Mouse (Mus musculus) G1E-ER4 (cell line): ENCODE data around the gene Ttll9. TPM values are rescaled to one million over a fixed set of nuclear protein-coding genes. Genes with fewer than 3 reads are reported as not detected.

Experiments
- GATA1 ChIP-seq: IDR thresholded peaks from one replicate; pipeline ENCODE4 v1.8.0; 2012; ENCODE audit warnings: low read length, inconsistent platforms
- polyA plus RNA-seq: library from polyadenylated mRNA; stranded (reverse); fragments of >175 nt; gene quantifications from 2 replicates; pipeline ENCODE4 v1.2.3, GENCODE M21; 2012

The Ttll9 gene
- polyA plus RNA-seq, 1 experiment: not detected

DNA sequence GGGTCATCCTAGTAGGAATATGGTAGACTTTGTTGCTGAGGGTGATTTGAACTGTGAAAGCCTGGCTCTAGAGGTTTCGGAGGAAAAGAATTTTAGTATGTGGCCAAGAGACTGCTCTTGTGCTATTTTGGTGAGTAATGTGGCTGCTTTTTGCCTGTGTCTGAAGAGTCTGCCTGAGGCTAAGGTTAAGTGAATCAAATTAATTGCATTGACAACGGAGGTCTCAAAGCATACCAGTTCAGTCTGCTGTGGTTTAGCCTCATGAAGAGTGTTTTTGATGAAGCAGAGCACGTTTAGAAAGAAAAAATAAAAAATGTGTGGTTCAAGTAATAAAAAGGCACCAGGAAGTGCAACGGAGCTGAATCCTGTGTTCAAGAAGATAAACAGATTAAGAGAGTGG is 3.3 kb downstream of the Ttll9 start:
- no peak for TF ChIP-seq GATA1

DNA sequence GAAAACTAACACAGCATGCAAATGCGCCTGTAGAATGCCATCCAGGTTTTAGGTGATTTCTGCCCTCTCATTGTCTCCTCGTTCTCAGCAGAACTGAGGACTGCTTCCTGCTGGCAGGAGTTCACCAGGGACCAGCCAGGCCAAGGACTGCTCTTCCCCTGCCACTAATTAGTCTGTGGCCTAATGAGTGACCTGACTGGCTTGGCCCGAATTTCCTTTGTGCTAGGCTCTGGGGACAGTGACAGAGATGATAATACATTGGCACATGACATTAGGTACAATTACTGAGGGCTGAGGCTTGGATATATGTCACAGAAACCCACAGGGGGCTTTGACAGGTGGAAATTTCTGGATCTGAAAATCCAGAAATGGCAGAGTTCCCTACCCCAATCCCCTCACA is 14.7 kb downstream of the Ttll9 start:
- no peak for TF ChIP-seq GATA1

DNA sequence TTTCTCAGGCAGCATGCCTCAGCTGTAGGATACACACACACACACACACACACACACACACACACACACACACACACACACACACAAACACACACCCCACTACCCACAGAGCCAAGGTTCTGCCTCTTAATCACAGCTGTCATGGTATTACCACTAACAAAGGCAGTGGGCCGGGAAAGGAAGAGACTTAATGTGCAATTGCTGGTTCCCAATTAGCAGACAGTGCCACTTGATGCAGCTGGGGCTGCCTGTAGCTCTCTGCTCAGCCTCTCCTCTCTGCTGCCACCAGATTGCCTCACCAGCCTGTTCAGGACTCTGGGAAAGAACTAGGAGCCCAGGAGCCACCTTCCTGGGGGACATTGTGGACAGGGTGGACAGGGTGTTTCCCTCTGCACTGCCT is 23.3 kb downstream of the Ttll9 start:
- TF ChIP-seq GATA1: no peak

DNA sequence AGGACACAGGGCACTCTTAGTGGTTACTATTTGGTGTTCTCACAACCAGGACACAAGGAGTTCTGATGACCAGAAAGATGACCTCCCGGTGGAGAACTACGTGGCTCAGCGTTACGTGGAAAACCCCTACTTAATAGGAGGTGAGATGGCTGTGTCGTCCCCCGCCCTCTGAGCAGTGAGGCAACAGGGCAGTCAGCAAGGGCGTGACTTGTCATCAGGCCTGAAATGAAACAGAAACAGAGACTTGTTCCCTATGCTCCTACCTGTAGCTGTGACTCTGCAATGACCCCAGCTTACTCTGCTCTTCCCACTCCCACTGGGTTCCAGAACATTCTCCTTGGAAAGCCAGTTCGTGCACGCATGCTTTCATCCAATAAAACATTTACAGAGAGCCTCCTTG is 29.2 kb downstream of the Ttll9 start:
- no peak for TF ChIP-seq GATA1

DNA sequence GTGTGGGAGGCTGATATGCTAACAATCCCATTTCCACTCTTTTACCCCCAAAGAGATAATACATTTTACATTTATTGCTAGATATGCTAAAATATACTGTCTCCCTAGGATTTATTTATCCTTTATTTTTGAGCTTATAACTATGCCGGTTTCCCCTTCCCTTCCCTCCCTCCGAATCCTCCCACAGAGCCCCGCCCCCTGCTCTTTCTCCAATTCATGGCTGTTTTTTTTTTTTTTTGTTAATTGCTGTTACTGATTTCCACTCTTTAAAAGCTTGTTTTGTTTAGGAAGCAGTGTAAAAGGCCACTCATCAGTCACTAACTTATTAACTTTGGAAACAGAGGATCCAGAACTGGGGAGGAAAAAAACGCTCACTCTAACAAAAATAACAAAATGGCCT is 34.8 kb downstream of the Ttll9 start:
- TF ChIP-seq GATA1: no peak

GRCm38 (mm10) chr2:153002492-153003248 is 40.4 kb downstream of the Ttll9 start:
- no peak for TF ChIP-seq GATA1

DNA sequence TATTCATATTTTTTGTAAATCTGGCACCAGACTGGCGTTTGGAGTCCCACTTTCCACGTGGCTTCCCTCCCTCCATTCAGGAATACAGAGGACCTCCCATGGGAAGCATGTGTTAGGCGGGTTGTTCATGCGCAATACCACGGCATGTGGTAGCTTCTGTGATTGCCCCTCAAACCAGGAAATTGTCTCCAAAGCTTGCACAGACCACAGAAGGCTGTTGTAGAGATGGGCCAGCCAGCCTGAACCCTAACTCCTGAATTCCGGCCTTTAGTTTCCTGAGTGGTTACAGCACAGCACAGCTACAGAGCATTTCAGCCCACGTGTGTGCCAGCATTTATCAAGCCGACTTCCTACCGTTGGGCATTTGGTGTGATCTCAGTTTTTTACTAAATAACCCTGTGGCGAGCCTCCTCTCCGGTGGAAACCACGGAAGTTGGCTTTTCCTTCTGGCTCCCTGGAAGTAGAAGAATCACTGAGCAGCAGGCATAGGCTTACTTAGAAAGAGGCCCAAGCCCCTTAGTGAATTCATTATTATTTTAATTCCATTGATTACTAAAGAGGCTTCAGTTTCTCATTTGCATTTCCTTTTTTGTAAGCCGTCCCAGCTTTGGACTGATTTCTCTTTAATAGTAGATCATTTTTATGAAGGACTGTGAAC is 41.5 kb downstream of the Ttll9 start:
- no peak for TF ChIP-seq GATA1

- no peak for TF ChIP-seq GATA1
Observed at GRCm38 (mm10) chr2:153005981-153006380, 43.7 kb downstream of the Ttll9 start.

GRCm38 (mm10) chr2:153009192-153009973 is 47.1 kb downstream of the Ttll9 start:
- no peak for TF ChIP-seq GATA1

DNA sequence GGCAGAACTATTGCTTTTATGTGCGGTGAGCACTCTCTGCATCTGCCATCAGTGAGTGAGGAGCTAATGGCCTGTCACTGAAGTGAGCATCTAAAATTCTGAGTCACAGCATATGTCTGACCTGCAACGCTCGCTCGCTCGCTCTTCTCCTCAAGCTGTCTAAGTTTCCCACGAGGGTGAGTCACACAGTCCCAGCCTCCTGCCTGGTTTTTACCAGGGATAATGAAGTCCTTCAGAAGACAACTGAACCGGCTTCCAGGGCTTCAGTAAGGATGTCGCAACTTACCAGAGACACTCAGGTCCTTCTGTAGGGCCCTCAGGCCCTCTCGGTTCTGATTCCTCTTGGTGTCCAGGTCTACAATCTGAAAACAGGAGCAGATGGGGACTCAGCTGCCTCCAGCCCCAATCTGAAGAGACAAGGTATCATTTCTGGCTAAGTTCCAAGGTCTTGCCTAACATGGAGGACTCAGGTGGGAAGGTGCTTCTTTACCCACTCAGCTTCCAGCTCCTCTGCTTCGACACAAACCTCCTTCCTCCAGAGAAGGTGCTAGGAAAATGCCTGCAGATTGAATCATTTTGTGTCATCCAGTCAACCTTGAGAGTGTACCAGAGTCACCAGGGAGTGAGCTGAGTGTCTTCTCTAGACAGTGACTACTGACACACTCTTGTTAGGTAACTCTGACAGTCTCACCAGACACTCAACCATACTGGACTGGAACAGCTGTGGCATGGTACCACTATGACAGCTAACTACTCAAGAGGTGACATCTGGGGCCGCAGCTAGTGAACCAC is 51.6 kb downstream of the Ttll9 start:
- TF ChIP-seq GATA1: no peak

DNA sequence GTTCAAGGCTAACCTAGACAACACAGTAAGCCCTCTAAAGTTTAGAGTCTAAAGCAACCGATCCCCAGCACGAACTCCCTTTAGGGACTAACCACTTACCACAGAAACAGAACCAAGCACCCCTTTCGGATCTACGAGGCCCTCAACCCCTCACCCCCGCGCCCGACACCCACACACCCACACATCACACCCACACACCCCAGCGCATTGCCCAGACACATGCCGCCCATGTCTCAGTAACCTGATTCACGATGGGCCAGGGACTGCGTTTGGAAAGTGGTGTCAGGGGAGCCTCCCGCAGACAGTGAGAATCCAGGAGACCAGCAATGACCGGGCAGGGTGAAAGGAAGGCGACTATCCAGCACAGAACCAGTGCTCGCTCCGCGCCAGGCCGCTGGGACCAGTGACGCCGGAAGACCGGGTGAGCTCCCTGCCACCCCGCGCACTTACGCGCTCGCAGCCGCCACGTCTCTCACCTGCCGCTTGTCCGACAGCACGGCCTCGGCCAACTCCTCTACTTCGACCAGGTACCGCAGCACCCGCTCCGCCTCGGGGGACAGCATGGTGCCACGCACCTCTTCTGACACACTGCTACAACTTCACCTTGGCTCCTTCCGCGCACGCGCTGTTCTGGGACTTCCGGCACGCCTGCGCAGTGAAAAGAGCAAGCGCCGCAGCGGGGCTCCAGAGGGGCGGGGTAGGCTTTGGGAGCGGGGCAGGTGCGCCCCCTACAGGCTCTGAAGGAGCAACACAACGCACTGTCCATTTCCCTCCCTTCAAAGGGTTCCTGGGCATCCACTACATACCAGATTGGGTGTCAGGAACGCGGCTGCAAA is 52.7 kb downstream of the Ttll9 start, which contains the start of gene Pdrg1:
Pdrg1 (minus strand) TSS at position 670 of the 836 bp plus-strand sequence.
- TF ChIP-seq GATA1: no peak

GRCm38 (mm10) chr2:153015804-153016203 is 53.5 kb downstream of the Ttll9 start:
- TF ChIP-seq GATA1: no peak

- TF ChIP-seq GATA1: no peak
Observed at GRCm38 (mm10) chr2:153016786-153017185, 54.5 kb downstream of the Ttll9 start.

DNA sequence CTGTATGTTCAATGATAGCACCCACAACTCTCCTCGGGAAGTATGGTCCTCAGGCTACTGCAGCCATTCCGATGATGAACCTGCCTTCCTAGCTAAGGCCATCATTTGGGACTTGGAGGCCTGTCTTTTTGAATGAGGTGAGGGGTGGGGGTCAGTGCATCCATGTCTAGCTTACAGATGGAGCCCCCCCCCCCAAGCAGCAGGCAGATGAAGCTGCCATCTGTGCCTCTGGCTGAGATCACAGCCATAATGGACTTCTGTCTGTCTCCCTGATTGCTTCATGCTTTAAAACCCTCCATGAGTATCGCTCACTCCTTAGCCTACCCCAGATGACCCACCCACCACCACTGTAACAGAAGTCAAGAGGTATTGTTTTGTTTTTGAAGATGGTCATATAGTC is 57.1 kb downstream of the Ttll9 start:
- TF ChIP-seq GATA1: no peak

DNA sequence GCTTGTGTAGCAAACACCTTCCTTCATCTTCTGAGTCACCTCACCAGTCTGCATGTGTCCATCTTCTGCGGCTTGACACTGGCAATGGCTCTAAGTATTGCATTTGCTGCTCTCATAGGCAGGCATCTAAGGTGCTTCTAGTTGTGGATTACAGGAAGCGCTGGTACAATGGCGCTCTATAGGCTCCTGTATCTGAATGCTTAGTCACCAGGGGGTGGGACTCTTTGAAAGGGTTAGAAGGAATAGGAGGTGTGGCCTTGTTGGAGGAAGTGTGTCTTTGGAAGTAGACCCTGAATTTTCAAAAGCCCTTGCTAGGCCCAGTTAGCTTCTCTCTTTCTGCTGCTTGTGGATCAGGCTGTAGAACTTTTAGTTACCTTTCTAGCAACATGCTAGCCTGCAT is 58.9 kb downstream of the Ttll9 start:
- TF ChIP-seq GATA1: no peak

- TF ChIP-seq GATA1: no peak
Observed at GRCm38 (mm10) chr2:153022855-153023254, 60.6 kb downstream of the Ttll9 start.
